Mouse (Mus musculus) forebrain, embryonic 15.5 days (tissue): ENCODE measurements around the gene Arhgap1. TPM values are rescaled to one million over a fixed set of nuclear protein-coding genes. Genes with fewer than 3 reads are reported as not detected.

Experiments used
- ATAC-seq: fragments of 200-750 bp; cut with Nextera tagmentation; replicated peaks from 2 replicates; pipeline ENCODE4 v1.8.0; 2017; ENCODE audit warnings: mild to moderate bottlenecking, moderate TSS enrichment, moderate library complexity
- H3K27ac ChIP-seq: fragments of 300-500 bp; sonication (generic); replicated peaks from 2 replicates; pipeline ENCODE4 v1.5.1; 2015; ENCODE audit warnings: mild to moderate bottlenecking, inconsistent platforms
- H3K27me3 ChIP-seq: fragments of 300-500 bp; sonication (generic); 2 replicates; pipeline ENCODE4 v1.6.1; 2015; ENCODE audit warnings: inconsistent platforms
- H3K36me3 ChIP-seq: fragments of 300-500 bp; sonication (generic); 2 replicates; pipeline ENCODE4 v1.6.1; 2015; ENCODE audit warnings: mild to moderate bottlenecking, inconsistent platforms
- H3K4me1 ChIP-seq: fragments of 300-500 bp; sonication (generic); 2 replicates; pipeline ENCODE4 v1.6.1; 2015; ENCODE audit warnings: inconsistent platforms
- H3K4me2 ChIP-seq: fragments of 300-500 bp; sonication (generic); replicated peaks from 2 replicates; pipeline ENCODE4 v1.6.1; 2015; ENCODE audit warnings: mild to moderate bottlenecking, inconsistent platforms
- H3K4me3 ChIP-seq: fragments of 300-500 bp; sonication (generic); 2 replicates; pipeline ENCODE4 v1.5.1; 2015; ENCODE audit warnings: mild to moderate bottlenecking, inconsistent platforms
- H3K9ac ChIP-seq: fragments of 300-500 bp; sonication (generic); replicated peaks from 2 replicates; pipeline ENCODE4 v1.6.1; 2015; ENCODE audit warnings: mild to moderate bottlenecking, inconsistent platforms
- H3K9me3 ChIP-seq: fragments of 300-500 bp; sonication (generic); 2 replicates; pipeline ENCODE4 v1.6.1; 2016; ENCODE audit warnings: inconsistent platforms
- WGBS: fragments of 180-500 bp; shearing (Covaris S2); methylation state at CpG from one replicate; pipeline ENCODE4 v1.1.7; 2015; ENCODE audit warnings: mixed read lengths; 5-methylcytosine and 5-hydroxymethylcytosine counted together
- polyA plus RNA-seq: library from polyadenylated mRNA; unstranded; fragments of >200 nt; fragmentation: Nextera tagmentation; extraction: Ambion mirVana; gene quantifications from 2 replicates; pipeline ENCODE4 v1.2.1, GENCODE M21; 2015

The Arhgap1 gene
- polyA plus RNA-seq, 1 experiment from 2014 or later: 92.7 TPM

DNA sequence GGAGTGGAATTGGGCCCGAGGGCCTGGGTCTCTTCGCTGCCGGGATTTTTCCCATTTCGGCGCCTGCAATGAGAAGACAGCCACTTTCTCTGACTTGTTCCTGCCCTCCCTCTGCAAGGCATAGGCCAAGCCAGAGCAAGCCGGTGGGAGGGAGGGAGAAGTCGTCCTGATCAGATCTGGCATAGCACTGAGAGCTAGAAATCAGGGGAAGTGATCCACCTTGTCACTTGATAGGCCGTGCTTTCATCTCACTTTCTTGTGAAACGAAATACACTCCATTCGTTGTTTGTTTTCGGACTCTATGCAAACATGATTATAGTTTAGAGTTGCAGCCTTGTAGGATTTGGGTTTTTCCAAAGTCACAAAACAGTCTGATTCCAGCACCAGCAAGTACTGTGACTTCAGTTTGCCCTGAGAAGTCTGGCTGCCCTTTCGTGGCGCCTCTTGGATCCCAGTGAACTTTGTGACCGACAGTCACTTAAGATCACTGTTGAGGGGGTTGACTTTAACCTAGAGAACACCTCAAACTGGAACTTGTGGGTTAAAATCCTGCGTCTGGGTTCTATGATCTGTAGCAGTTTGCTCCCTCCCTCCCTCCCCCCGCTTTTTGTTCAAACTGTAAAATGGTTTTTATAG lies 818 bp downstream of the Arhgap1 start:
- ATAC-seq: peak; percentile 55; the same call in 1 of the 2 replicates
- peaks cover 40% of the 10 kb centered on the region for H3K36me3 ChIP-seq
- H3K27ac ChIP-seq: peak overlapping the region; percentile 91
- peaks cover 29% of the 10 kb centered on the region for H3K4me1 ChIP-seq
- 20% methylated on average over 16 of the region's 16 CpGs for WGBS
- peak overlapping the region; percentile 99 for H3K4me2 ChIP-seq
- peak overlapping the region; percentile 89 for H3K9ac ChIP-seq
- H3K4me3 ChIP-seq: peak overlapping the region; percentile 82
- no peaks in the 10 kb centered on the region for H3K27me3 ChIP-seq
- no peaks in the 10 kb centered on the region for H3K9me3 ChIP-seq

DNA sequence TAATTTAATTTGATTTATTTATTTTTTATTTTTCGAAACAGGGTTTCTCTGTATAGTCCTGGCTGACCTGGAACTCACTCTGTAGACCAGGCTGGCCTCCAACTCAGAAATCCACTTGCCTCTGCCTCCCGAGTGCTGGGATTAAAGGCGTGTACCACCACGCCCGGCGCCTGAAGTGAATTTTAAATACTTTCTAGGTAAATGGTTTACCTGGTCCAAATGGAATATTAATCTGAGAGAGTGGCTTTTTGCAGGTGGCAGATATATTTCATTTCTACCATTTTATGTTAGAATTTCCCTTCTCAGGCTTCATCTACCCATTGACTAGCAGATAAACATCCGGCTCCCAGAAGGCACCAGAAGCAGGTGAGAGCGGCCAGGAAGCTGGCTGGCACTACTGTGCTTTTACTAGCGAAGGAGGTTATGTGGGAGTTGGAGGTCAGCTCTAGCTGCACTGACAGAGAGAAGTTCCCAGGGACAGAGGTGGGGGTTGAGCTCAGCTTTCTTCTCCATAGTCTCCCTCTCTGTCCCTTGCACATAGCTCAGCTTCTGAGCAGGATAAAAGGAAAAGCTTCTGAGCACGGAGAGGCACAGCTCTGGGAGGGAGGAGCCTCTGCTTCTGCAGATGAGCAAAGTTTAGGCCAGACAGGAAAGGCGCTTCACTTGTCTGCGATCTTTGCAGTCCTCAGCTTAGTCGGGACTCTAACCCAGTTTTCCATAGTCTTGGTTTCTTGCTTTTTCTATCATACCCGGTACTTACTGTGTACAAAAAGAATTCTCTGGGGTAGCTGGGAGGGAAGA lies 2.0 kb downstream of the Arhgap1 start:
- no peak for ATAC-seq
- H3K27ac ChIP-seq: no peak overlapping the region
- H3K4me3 ChIP-seq: no peak overlapping the region
- H3K9me3 ChIP-seq: no peaks in the 10 kb centered on the region
- H3K4me2 ChIP-seq: no peak overlapping the region
- peaks cover 40% of the 10 kb centered on the region for H3K36me3 ChIP-seq
- no peaks in the 10 kb centered on the region for H3K27me3 ChIP-seq
- WGBS: 91% methylated on average over 14 of the region's 14 CpGs
- H3K9ac ChIP-seq: no peak overlapping the region
- H3K4me1 ChIP-seq: peaks cover 29% of the 10 kb centered on the region

DNA sequence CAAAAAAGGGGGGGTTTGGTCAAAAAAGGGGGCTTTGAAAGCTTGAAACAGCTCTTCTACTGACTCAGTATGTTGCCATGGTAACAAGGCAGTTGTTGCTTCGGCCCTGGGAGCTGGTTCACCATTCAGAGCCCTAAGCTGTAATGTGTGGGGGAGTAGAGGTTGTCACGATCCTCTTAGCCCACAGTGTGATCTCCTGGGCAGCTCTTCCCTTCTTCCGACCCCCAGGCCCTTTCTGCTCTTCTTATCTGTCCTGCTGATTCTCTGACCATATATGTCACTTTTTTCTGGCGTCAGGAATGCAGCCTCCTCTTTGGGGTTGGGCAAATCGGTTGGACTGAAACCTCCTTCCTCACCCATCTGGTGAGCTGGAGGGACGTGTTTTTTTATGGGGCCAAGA lies 3.2 kb downstream of the Arhgap1 start:
- Histone ChIP-seq H3K27ac (no peak overlapping the region), H3K4me3 (no peak overlapping the region), H3K27me3 (no peaks in the 10 kb centered on the region), H3K36me3 (peaks cover 40% of the 10 kb centered on the region), H3K4me2 (no peak overlapping the region), H3K4me1 (peaks cover 27% of the 10 kb centered on the region), H3K9me3 (no peaks in the 10 kb centered on the region), H3K9ac (no peak overlapping the region)
- 62% methylated on average over 6 of the region's 6 CpGs for WGBS
- no peak for ATAC-seq

DNA sequence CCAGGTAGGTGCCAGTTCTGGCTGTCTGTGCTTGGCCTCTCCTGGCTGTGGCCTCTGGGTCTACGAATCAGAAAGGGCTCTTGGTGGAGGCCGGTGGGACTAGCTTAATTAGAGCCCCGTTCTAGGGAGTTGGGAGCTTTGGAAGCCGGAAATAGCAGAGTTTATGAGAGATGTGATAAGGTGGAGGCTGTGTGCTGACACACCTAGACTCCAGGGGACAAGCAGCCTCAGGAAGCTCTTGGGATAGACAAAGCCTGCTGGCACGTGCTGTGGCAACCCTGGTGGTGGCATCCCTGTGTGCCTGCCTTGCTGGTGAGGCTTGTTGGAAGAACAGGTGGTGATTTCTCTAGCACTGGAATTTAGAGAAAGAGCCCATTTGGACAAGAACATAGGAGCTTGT lies 5.7 kb downstream of the Arhgap1 start:
- H3K4me1 ChIP-seq: peaks cover 14% of the 10 kb centered on the region
- H3K9ac ChIP-seq: no peak overlapping the region
- H3K27me3 ChIP-seq: no peaks in the 10 kb centered on the region
- no peaks in the 10 kb centered on the region for H3K9me3 ChIP-seq
- H3K4me2 ChIP-seq: no peak overlapping the region
- no peak for ATAC-seq
- peaks cover 57% of the 10 kb centered on the region for H3K36me3 ChIP-seq
- H3K4me3 ChIP-seq: no peak overlapping the region
- H3K27ac ChIP-seq: no peak overlapping the region
- 91% methylated on average over 5 of the region's 5 CpGs for WGBS

DNA sequence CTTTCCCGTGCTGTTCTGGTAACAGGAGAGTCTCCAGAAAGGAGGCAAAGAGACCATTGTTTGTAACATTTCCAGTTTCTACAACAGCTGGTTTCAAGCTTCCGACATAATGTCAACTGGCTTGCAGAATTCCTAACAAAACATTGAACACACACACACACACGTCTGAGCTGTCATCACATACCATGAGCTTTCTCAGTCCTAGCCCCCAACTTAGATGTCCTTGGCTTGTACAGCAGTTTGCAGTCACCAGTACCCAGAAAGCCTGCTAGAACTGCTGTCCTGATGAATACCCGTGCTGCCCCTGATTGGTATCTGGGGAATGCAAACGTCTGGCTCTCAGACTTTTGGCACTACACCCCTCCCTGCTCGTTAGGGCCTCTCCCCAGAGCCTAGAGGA lies 6.2 kb downstream of the Arhgap1 start:
- WGBS: 70% methylated on average over 6 of the region's 6 CpGs
- no peak for ATAC-seq
- Histone ChIP-seq H3K9me3 (no peaks in the 10 kb centered on the region), H3K36me3 (peaks cover 57% of the 10 kb centered on the region), H3K4me3 (no peak overlapping the region), H3K9ac (no peak overlapping the region), H3K27me3 (no peaks in the 10 kb centered on the region), H3K4me2 (no peak overlapping the region), H3K27ac (no peak overlapping the region), H3K4me1 (peaks cover 9% of the 10 kb centered on the region)

DNA sequence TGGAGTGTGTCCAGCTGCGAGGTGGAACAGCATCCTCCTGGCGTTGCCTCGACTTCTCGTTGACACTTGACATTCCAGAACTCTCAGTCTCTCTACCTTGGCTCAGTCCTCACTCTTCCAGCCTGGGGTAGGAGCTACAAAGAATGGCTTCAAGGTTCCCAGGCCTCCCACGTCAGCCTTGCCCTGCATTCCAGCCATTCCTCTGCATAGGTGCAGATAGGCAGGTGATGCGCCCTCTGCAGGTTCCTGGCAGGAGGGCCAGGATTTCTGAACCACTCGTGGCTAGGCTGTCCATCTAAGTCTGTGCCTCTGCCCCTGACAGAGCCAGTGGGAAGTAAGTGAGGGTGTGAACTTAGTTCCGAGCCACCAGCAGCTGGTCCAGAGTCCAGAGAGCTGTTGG lies 7.1 kb downstream of the Arhgap1 start:
- no peak for ATAC-seq
- WGBS: 80% methylated on average over 8 of the region's 8 CpGs
- H3K36me3 ChIP-seq: peaks cover 67% of the 10 kb centered on the region

DNA sequence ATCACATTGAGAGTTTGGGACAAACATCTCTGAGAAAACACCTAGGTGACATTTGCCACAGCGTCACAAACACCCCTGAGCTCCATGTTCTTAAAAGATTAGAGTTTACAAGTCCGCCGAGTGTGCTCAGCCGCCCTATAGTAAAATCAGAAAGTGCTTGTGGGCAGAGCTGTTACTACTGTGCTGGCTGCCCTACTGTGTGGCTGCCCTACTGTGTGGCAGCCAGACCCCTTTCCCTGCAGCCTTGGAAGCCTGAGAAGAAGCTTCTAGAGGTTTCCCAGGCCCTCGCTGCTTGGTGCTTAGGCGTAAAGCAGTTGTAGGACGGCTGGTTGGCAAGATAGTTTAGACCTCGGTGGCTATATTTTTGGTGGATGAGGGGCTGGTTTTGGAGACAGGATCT lies 10.0 kb downstream of the Arhgap1 start:
- no peak for ATAC-seq
- Histone ChIP-seq H3K9me3 (no peaks in the 10 kb centered on the region), H3K36me3 (peaks cover 84% of the 10 kb centered on the region), H3K27ac (no peak overlapping the region), H3K4me1 (no peaks in the 10 kb centered on the region), H3K4me3 (no peak overlapping the region), H3K4me2 (no peak overlapping the region), H3K27me3 (no peaks in the 10 kb centered on the region), H3K9ac (no peak overlapping the region)
- WGBS: 96% methylated on average over 8 of the region's 8 CpGs

More for the DNA sequence above, 7.1 kb downstream of the Arhgap1 start:
- Histone ChIP-seq H3K9me3 (no peaks in the 10 kb centered on the region), H3K4me1 (peaks cover 5% of the 10 kb centered on the region), H3K27ac (no peak overlapping the region), H3K4me3 (no peak overlapping the region), H3K4me2 (no peak overlapping the region), H3K9ac (no peak overlapping the region), H3K27me3 (no peaks in the 10 kb centered on the region)

DNA sequence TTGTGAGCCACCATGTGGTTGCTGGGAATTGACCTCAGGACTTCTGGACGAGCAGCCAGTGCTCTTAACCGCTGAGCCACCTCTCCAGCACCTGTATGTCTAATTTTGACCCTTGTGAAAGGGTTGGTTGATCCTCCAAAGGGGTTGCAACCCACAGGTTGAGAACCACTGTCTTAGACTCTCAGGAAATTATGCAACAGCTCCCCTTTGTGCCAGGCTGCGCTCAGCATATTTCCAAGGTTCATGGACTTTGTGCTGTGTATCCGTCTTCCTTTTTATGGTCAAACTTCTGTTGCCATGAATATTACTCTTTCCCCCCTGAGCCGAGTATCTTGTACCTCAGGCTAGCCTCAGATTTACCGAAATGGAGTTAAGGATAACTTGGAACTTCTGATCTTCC lies 11.3 kb downstream of the Arhgap1 start:
- H3K9me3 ChIP-seq: no peaks in the 10 kb centered on the region

DNA sequence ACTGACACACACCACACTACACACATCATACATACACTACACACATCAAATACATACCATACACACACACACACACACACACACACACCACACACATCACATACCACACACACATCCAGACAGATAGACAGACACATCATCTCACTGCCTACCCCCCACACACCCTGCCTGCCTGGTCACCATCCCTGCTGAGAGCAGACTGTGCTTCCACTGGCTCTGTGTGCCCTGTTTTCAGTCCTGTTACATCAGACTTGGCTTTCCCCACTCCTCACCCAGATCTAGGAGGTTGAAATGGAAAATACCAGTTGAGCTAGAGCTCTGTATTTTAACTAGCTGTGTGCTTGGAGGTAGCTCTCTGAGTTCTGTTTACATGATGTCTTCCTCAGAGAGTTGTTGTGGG lies 15.1 kb downstream of the Arhgap1 start:
- H3K4me3 ChIP-seq: no peak overlapping the region
- H3K27me3 ChIP-seq: no peaks in the 10 kb centered on the region
- peaks cover 71% of the 10 kb centered on the region for H3K36me3 ChIP-seq
- no peak for ATAC-seq
- H3K9me3 ChIP-seq: no peaks in the 10 kb centered on the region
- H3K4me1 ChIP-seq: no peaks in the 10 kb centered on the region
- no peak overlapping the region for H3K9ac ChIP-seq
- no peak overlapping the region for H3K4me2 ChIP-seq
- no peak overlapping the region for H3K27ac ChIP-seq

More for the DNA sequence above, 11.3 kb downstream of the Arhgap1 start:
- no peaks in the 10 kb centered on the region for H3K4me1 ChIP-seq
- H3K36me3 ChIP-seq: peaks cover 79% of the 10 kb centered on the region
- no peak for ATAC-seq
- no peaks in the 10 kb centered on the region for H3K27me3 ChIP-seq
- H3K27ac ChIP-seq: no peak overlapping the region
- H3K4me3 ChIP-seq: no peak overlapping the region
- H3K9ac ChIP-seq: no peak overlapping the region
- WGBS: 92% methylated on average over 6 of the region's 6 CpGs
- H3K4me2 ChIP-seq: no peak overlapping the region

DNA sequence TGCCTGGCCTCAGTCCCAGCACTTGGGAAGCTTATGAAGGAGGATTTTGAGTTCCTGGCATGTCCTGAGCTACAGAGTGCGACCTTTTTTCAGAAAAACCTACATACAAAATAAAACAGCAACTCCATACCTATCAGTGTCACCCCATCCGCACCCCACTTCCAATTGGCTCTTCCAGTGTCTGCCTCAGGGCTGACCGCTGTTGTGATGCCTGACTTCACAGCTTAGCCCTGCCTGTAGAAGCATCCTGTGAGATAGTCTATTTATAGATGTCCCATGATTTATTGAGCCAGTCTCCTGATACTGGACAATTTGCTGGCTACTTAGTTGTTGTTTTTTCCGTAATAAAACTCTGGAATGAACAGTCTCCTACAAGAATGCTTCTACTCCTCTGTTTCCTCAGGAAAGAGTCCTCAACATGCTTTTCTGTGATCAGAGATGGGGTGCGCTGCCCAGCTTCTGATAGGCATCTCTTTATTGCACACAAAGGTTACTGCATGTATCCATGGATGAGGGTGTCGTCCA lies 16.8 kb downstream of the Arhgap1 start:
- Histone ChIP-seq H3K27me3 (no peaks in the 10 kb centered on the region), H3K9ac (no peak overlapping the region), H3K4me1 (no peaks in the 10 kb centered on the region), H3K4me2 (no peak overlapping the region), H3K4me3 (no peak overlapping the region), H3K9me3 (no peaks in the 10 kb centered on the region), H3K27ac (no peak overlapping the region), H3K36me3 (peaks cover 77% of the 10 kb centered on the region)
- ATAC-seq: no peak
- WGBS: 94% methylated on average over 6 of the region's 6 CpGs

DNA sequence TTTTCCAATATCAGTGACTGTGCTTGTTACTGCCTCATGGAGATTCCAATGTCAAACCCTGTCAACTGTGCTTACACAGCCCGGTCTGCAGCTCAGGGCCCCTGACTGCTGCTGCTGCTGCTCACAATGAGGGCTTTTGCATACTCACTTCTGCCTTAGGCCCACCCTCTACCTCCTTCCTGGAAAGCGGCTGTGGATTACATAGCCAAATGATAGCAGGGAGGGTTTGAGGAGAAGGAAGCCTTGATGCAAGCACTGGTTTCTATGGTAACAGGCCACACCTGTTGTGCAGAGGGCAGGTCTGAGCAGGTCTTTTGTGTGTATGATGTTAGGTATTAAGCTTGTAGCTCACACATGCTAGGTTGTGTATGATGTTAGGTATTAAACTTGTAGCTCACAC lies 18.1 kb downstream of the Arhgap1 start:
- Histone ChIP-seq H3K27ac (no peak overlapping the region), H3K9me3 (no peaks in the 10 kb centered on the region), H3K4me1 (no peaks in the 10 kb centered on the region), H3K36me3 (peaks cover 72% of the 10 kb centered on the region), H3K9ac (no peak overlapping the region), H3K27me3 (no peaks in the 10 kb centered on the region), H3K4me3 (no peak overlapping the region), H3K4me2 (no peak overlapping the region)
- ATAC-seq: no peak
- WGBS: 69% methylated on average over 2 of the region's 2 CpGs

DNA sequence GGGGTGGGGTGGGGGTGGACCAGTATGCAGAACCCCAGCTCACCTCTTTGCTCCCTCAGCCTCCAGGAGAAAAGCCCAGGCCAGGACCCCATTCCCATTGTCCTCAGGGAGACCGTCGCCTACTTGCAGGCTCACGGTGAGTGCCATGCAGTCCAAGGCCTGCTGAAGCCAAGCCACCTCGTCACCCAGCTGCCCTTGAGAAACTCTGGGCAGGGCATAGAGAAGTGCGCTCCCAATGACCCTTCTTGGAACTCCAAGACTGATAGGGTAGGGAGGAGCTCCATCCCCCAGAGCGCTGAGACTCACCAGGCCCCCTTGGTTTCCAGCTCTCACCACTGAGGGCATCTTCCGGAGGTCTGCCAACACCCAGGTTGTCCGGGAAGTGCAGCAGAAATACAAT lies 19.7 kb downstream of the Arhgap1 start:
- ATAC-seq: no peak
- Histone ChIP-seq H3K4me2 (no peak overlapping the region), H3K9me3 (no peaks in the 10 kb centered on the region), H3K36me3 (peaks cover 68% of the 10 kb centered on the region), H3K4me1 (no peaks in the 10 kb centered on the region), H3K27ac (no peak overlapping the region), H3K9ac (no peak overlapping the region), H3K27me3 (no peaks in the 10 kb centered on the region), H3K4me3 (no peak overlapping the region)
- 95% methylated on average over 8 of the region's 8 CpGs for WGBS
